Mouse (Mus musculus): Measurements from ENCODE around the gene Tcf20. TPM values are rescaled to one million over a fixed set of nuclear protein-coding genes. Genes with fewer than 3 reads are reported as not detected.

The Tcf20 gene
- total and polyA plus RNA-seq, 3 experiments: 34.7 to 92.0 (median 91.8) TPM

GRCm38 (mm10) chr15:82923531-82923930 lies 64.1 kb downstream of the Tcf20 start:
- Histone ChIP-seq H3K9me3 (replicated peaks; ENCODE audit: insufficient read depth, low read length) (no peaks in the 10 kb centered on the region), H3K27me3 (ENCODE audit: control insufficient read depth in 1 of 2, insufficient read depth in 2 of 2, low read length in 2 of 2) (peaks cover 5 to 6% of the 10 kb centered on the region in 2 experiments), H3K4me3 (ENCODE audit: control insufficient read depth in 1 of 2, insufficient read depth in 1 of 2, low read depth in 2 of 2, low read length in 2 of 2) (no peak overlapping the region), H3K36me3 (ENCODE audit: control insufficient read depth in 1 of 2, insufficient read depth in 2 of 2, low read length in 2 of 2) (peaks cover 0 to 10% of the 10 kb centered on the region in 2 experiments; a peak in 2 of 4 replicates), H3K79me2 (ENCODE audit: control insufficient read depth, insufficient read depth, low read length, poor library complexity) (no peaks in the 10 kb centered on the region), H3K9ac (ENCODE audit: control insufficient read depth, low read depth, low read length, poor library complexity, severe bottlenecking) (no peak overlapping the region), H3K27ac (ENCODE audit: control insufficient read depth, low read depth, low read length) (no peak overlapping the region), H3K4me1 (ENCODE audit: control insufficient read depth in 1 of 2, insufficient read depth in 2 of 2, low read length in 2 of 2) (peaks cover 2 to 23% of the 10 kb centered on the region in 2 experiments; a peak in 3 of 4 replicates)
- TF ChIP-seq JUND (IDR thresholded peaks at IDR 0.05; ENCODE audit: low read depth, low read length) (no peak), ZKSCAN1 (IDR thresholded peaks at IDR 0.05; ENCODE audit: low read depth, low read length) (no peak), RCOR1 (IDR thresholded peaks at IDR 0.05; ENCODE audit: low read depth, low read length) (no peak), CHD1 (IDR thresholded peaks at IDR 0.05; ENCODE audit: low read depth, low read length) (no peak), POLR2AphosphoS2 (IDR thresholded peaks at IDR 0.05; ENCODE audit: low read length) (no peak), EP300 (IDR thresholded peaks at IDR 0.05; ENCODE audit: low read depth in 1 of 2, low read length in 2 of 2) (no peak), HCFC1 (IDR thresholded peaks at IDR 0.05; ENCODE audit: low read depth, low read length) (no peak), MYB (IDR thresholded peaks at IDR 0.05; ENCODE audit: low read depth, low read length) (no peak)
- no peak for DNase-seq (ENCODE audit: low read depth, low spot score)

DNA sequence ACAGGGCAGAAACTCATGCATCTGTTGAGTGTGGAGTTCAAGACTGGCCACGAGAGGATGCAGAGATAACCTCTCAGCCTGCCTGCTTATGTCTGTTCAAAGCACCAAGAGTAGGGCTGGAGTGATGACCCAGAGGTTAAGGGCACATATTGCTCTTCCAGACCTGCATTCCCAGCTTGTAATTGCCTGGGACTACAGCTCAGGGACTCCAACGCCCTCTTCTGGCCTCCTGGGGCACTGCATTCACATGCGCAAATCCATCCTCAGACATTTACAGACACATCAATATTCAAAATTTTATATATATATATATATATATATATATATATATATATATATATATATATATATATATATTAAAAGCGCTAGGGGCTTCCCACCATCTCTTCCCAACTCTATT lies 64.9 kb downstream of the Tcf20 start:
- peak; percentile 22 for DNase-seq (ENCODE audit: low read depth, low spot score)
- peaks cover 2 to 23% of the 10 kb centered on the region in 2 experiments; a peak in 3 of 4 replicates for H3K4me1 ChIP-seq (ENCODE audit: control insufficient read depth in 1 of 2, insufficient read depth in 2 of 2, low read length in 2 of 2)
- no peak overlapping the region for H3K4me3 ChIP-seq (ENCODE audit: control insufficient read depth in 1 of 2, insufficient read depth in 1 of 2, low read depth in 2 of 2, low read length in 2 of 2)
- H3K79me2 ChIP-seq (ENCODE audit: control insufficient read depth, insufficient read depth, low read length, poor library complexity): no peaks in the 10 kb centered on the region
- peaks cover 4 to 5% of the 10 kb centered on the region in 2 experiments for H3K27me3 ChIP-seq (ENCODE audit: control insufficient read depth in 1 of 2, insufficient read depth in 2 of 2, low read length in 2 of 2)
- peaks cover 0 to 10% of the 10 kb centered on the region in 2 experiments; a peak in 2 of 4 replicates for H3K36me3 ChIP-seq (ENCODE audit: control insufficient read depth in 1 of 2, insufficient read depth in 2 of 2, low read length in 2 of 2)
- no peaks in the 10 kb centered on the region for H3K9me3 ChIP-seq (replicated peaks; ENCODE audit: insufficient read depth, low read length)
- H3K27ac ChIP-seq (ENCODE audit: control insufficient read depth, low read depth, low read length): no peak overlapping the region
- H3K9ac ChIP-seq (ENCODE audit: control insufficient read depth, low read depth, low read length, poor library complexity, severe bottlenecking): no peak overlapping the region
- TF ChIP-seq TBP (IDR thresholded peaks at IDR 0.05; ENCODE audit: low read depth, low read length): no peak
- no peak for TF ChIP-seq TCF12 (IDR thresholded peaks at IDR 0.05; ENCODE audit: low read depth, low read length)
- TF ChIP-seq POLR2A (IDR thresholded peaks at IDR 0.05; ENCODE audit: control insufficient read depth in 1 of 2, insufficient read depth in 1 of 2, low read depth in 1 of 2, low read length in 2 of 2, poor library complexity in 1 of 2): no peak
- TF ChIP-seq EP300 (IDR thresholded peaks at IDR 0.05; ENCODE audit: low read depth in 1 of 2, low read length in 2 of 2): no peak
- peak; percentile 31 to 60 (median 58) for TF ChIP-seq CTCF (IDR thresholded peaks at IDR 0.05 in 2 of 3, conservative IDR thresholded peaks at IDR 0.05 in 1 of 3; ENCODE audit: control insufficient read depth in 1 of 3, insufficient read depth in 1 of 3, low read depth in 2 of 3, low read length in 3 of 3, poor library complexity in 1 of 3, severe bottlenecking in 1 of 3)
- no peak for TF ChIP-seq ZMIZ1 (IDR thresholded peaks at IDR 0.05; ENCODE audit: low read depth, low read length)
- no peak for TF ChIP-seq USF2 (IDR thresholded peaks at IDR 0.05; ENCODE audit: borderline replicate concordance in 1 of 2, insufficient read depth in 1 of 2, low read depth in 1 of 2, low read length in 2 of 2)
- TF ChIP-seq GATA1 (IDR thresholded peaks at IDR 0.05; ENCODE audit: low read depth, low read length): no peak
- no peak for TF ChIP-seq CHD1 (IDR thresholded peaks at IDR 0.05; ENCODE audit: low read depth, low read length)
- no peak for TF ChIP-seq ETS1 (IDR thresholded peaks at IDR 0.05; ENCODE audit: low read depth, low read length)
- no peak for TF ChIP-seq NRF1 (IDR thresholded peaks at IDR 0.05; ENCODE audit: insufficient read depth, low read depth, low read length, poor library complexity, severe bottlenecking)
- no peak for TF ChIP-seq MYC (IDR thresholded peaks at IDR 0.05; ENCODE audit: low read depth, low read length)
- peak; percentile 38 for TF ChIP-seq SMC3 (IDR thresholded peaks at IDR 0.05; ENCODE audit: low read depth, low read length)
- no peak for TF ChIP-seq E2F4 (IDR thresholded peaks at IDR 0.05; ENCODE audit: borderline replicate concordance, low read depth, low read length)
- TF ChIP-seq ZNF384 (IDR thresholded peaks at IDR 0.05; ENCODE audit: low read depth, low read length): no peak
- TF ChIP-seq KAT2A (conservative IDR thresholded peaks at IDR 0.05; ENCODE audit: low read depth, low read length): no peak
- peak; percentile 42 for TF ChIP-seq ZC3H11A (IDR thresholded peaks at IDR 0.05; ENCODE audit: low read depth, low read length)
- no peak for TF ChIP-seq POLR2AphosphoS2 (IDR thresholded peaks at IDR 0.05; ENCODE audit: low read length)
- peak; percentile 19 for TF ChIP-seq RAD21 (IDR thresholded peaks at IDR 0.05; ENCODE audit: low read depth, low read length)
- no peak for TF ChIP-seq UBTF (IDR thresholded peaks at IDR 0.05; ENCODE audit: borderline replicate concordance, insufficient read depth, low read depth, low read length)
- TF ChIP-seq MAFK (IDR thresholded peaks at IDR 0.05; ENCODE audit: borderline replicate concordance, low read depth, low read length): no peak
- no peak for TF ChIP-seq MAZ (IDR thresholded peaks at IDR 0.05; ENCODE audit: low read depth, low read length)
- no peak for TF ChIP-seq BHLHE40 (IDR thresholded peaks at IDR 0.05; ENCODE audit: borderline replicate concordance, low read depth, low read length)
- TF ChIP-seq ELF1 (IDR thresholded peaks at IDR 0.05; ENCODE audit: low read depth, low read length): no peak
- no peak for TF ChIP-seq NELFE (IDR thresholded peaks at IDR 0.05; ENCODE audit: low read depth, low read length)
- no peak for TF ChIP-seq GABPA (IDR thresholded peaks at IDR 0.05; ENCODE audit: low read depth, low read length)
- no peak for TF ChIP-seq MAX (IDR thresholded peaks at IDR 0.05; ENCODE audit: low read length)

Measured in MEL (cell line).